Mouse (Mus musculus) stomach, embryonic 16.5 days (tissue): ENCODE measurements around the gene Zfp638. TPM values are rescaled to one million over a fixed set of nuclear protein-coding genes. Genes with fewer than 3 reads are reported as not detected.

Experiments
- ATAC-seq: fragments of 200-750 bp; cut with Nextera tagmentation; 2 replicates; pipeline ENCODE4 v1.8.0; 2017; ENCODE audit warnings: moderate number of reproducible peaks, moderate TSS enrichment; ENCODE audit not compliant: insufficient read depth, low FRiP score
- H3K27ac ChIP-seq: fragments of 300-500 bp; sonication (generic); 2 replicates; pipeline ENCODE4 v1.5.1; 2014; ENCODE audit warnings: low read length
- H3K27me3 ChIP-seq: fragments of 300-500 bp; sonication (generic); 2 replicates; pipeline ENCODE4 v1.6.1; 2014; ENCODE audit warnings: low read length, control low read depth, mixed read lengths; ENCODE audit not compliant: control insufficient read depth, insufficient read depth
- H3K36me3 ChIP-seq: fragments of 300-500 bp; sonication (generic); 2 replicates; pipeline ENCODE4 v1.6.1; 2014; ENCODE audit warnings: low read length; ENCODE audit not compliant: control insufficient read depth, insufficient read depth
- H3K4me1 ChIP-seq: fragments of 300-500 bp; sonication (generic); 2 replicates; pipeline ENCODE4 v1.6.1; 2014; ENCODE audit warnings: low read length, control low read depth, mixed read lengths; ENCODE audit not compliant: control insufficient read depth, insufficient read depth
- H3K4me2 ChIP-seq: fragments of 300-500 bp; sonication (generic); 2 replicates; pipeline ENCODE4 v1.6.1; 2014; ENCODE audit warnings: low read depth, low read length, mixed read lengths
- H3K4me3 ChIP-seq: fragments of 300-500 bp; sonication (generic); replicated peaks from 2 replicates; pipeline ENCODE4 v1.5.1; 2014; ENCODE audit warnings: mild to moderate bottlenecking, low read length
- H3K9ac ChIP-seq: fragments of 300-500 bp; sonication (generic); 2 replicates; pipeline ENCODE4 v1.6.1; 2014; ENCODE audit warnings: low read length
- H3K9me3 ChIP-seq: fragments of 300-500 bp; sonication (generic); replicated peaks from 2 replicates; pipeline ENCODE4 v1.6.1; 2016; ENCODE audit warnings: low read length, control low read depth; ENCODE audit not compliant: control insufficient read depth
- WGBS: fragments of 180-500 bp; shearing (Covaris S2); extraction: QIAGEN DNeasy Blood & Tissue Kit; methylation state at CpG from one replicate; pipeline ENCODE4 v1.1.7; 2014; 5-methylcytosine and 5-hydroxymethylcytosine counted together
- polyA plus RNA-seq: library from polyadenylated mRNA; unstranded; fragments of >200 nt; fragmentation: Nextera tagmentation; extraction: Ambion mirVana; gene quantifications from 2 replicates; pipeline ENCODE4 v1.2.1, GENCODE M21; 2015

Gene Zfp638
- polyA plus RNA-seq, 1 experiment from 2014 or later: 51.6 TPM

GRCm38 (mm10) chr6:83838046-83838445, 28.9 kb upstream of the Zfp638 start:
- Histone ChIP-seq H3K4me3 (no peak overlapping the region), H3K27me3 (no peaks in the 10 kb centered on the region), H3K9me3 (no peaks in the 10 kb centered on the region), H3K4me2 (no peak overlapping the region), H3K36me3 (no peaks in the 10 kb centered on the region), H3K27ac (no peak overlapping the region), H3K9ac (no peak overlapping the region), H3K4me1 (no peaks in the 10 kb centered on the region)
- no peak for ATAC-seq
- WGBS: 84% methylated on average over 2 of the region's 2 CpGs

- Histone ChIP-seq H3K36me3 (no peaks in the 10 kb centered on the region), H3K4me3 (no peak overlapping the region), H3K9ac (no peak overlapping the region), H3K4me1 (no peaks in the 10 kb centered on the region), H3K27me3 (no peaks in the 10 kb centered on the region), H3K4me2 (no peak overlapping the region), H3K27ac (no peak overlapping the region), H3K9me3 (no peaks in the 10 kb centered on the region)
- WGBS: 70% methylated on average over 6 of the region's 6 CpGs
- no peak for ATAC-seq
These were observed 26.8 kb upstream of the Zfp638 start for GRCm38 (mm10) chr6:83840086-83840485.

- 90% methylated on average over 10 of the region's 10 CpGs for WGBS
- Histone ChIP-seq H3K4me2 (no peak overlapping the region), H3K9ac (no peak overlapping the region), H3K27ac (no peak overlapping the region), H3K4me1 (no peaks in the 10 kb centered on the region), H3K4me3 (no peak overlapping the region), H3K27me3 (no peaks in the 10 kb centered on the region), H3K36me3 (no peaks in the 10 kb centered on the region), H3K9me3 (no peaks in the 10 kb centered on the region)
- no peak for ATAC-seq
These were observed 22.0 kb upstream of the Zfp638 start for GRCm38 (mm10) chr6:83844913-83845312.

GRCm38 (mm10) chr6:83846141-83846540, 20.8 kb upstream of the Zfp638 start:
- H3K4me3 ChIP-seq: no peak overlapping the region
- H3K27me3 ChIP-seq: no peaks in the 10 kb centered on the region
- ATAC-seq: no peak
- H3K9me3 ChIP-seq: no peaks in the 10 kb centered on the region
- H3K36me3 ChIP-seq: no peaks in the 10 kb centered on the region
- H3K9ac ChIP-seq: no peak overlapping the region
- 96% methylated on average over 2 of the region's 2 CpGs for WGBS
- H3K4me2 ChIP-seq: no peak overlapping the region
- H3K4me1 ChIP-seq: no peaks in the 10 kb centered on the region
- H3K27ac ChIP-seq: no peak overlapping the region

GRCm38 (mm10) chr6:83849446-83849845, 17.5 kb upstream of the Zfp638 start:
- H3K9me3 ChIP-seq: no peaks in the 10 kb centered on the region
- no peaks in the 10 kb centered on the region for H3K36me3 ChIP-seq
- H3K4me3 ChIP-seq: no peak overlapping the region
- 80% methylated on average over 2 of the region's 2 CpGs for WGBS
- no peak overlapping the region for H3K27ac ChIP-seq
- H3K27me3 ChIP-seq: no peaks in the 10 kb centered on the region
- no peaks in the 10 kb centered on the region for H3K4me1 ChIP-seq
- no peak overlapping the region for H3K4me2 ChIP-seq
- no peak overlapping the region for H3K9ac ChIP-seq
- ATAC-seq: no peak

GRCm38 (mm10) chr6:83857476-83857875, 9.4 kb upstream of the Zfp638 start:
- no peaks in the 10 kb centered on the region for H3K36me3 ChIP-seq
- no peaks in the 10 kb centered on the region for H3K4me1 ChIP-seq
- H3K9ac ChIP-seq: no peak overlapping the region
- H3K27me3 ChIP-seq: no peaks in the 10 kb centered on the region
- no peaks in the 10 kb centered on the region for H3K9me3 ChIP-seq
- WGBS: 80% methylated on average over 5 of the region's 5 CpGs
- H3K27ac ChIP-seq: no peak overlapping the region
- no peak for ATAC-seq
- no peak overlapping the region for H3K4me2 ChIP-seq
- no peak overlapping the region for H3K4me3 ChIP-seq

- Histone ChIP-seq H3K9me3 (no peaks in the 10 kb centered on the region), H3K9ac (no peak overlapping the region), H3K27me3 (no peaks in the 10 kb centered on the region), H3K4me2 (no peak overlapping the region), H3K4me1 (no peaks in the 10 kb centered on the region), H3K27ac (no peak overlapping the region), H3K4me3 (no peak overlapping the region), H3K36me3 (no peaks in the 10 kb centered on the region)
- WGBS: 81% methylated on average over 9 of the region's 9 CpGs
- no peak for ATAC-seq
These were observed 6.9 kb upstream of the Zfp638 start for GRCm38 (mm10) chr6:83860033-83860432.

GRCm38 (mm10) chr6:83863538-83863937, 3.4 kb upstream of the Zfp638 start:
- Histone ChIP-seq H3K4me1 (peaks cover 7% of the 10 kb centered on the region; the same call in 1 of the 2 replicates), H3K36me3 (no peaks in the 10 kb centered on the region), H3K9me3 (no peaks in the 10 kb centered on the region), H3K4me3 (no peak overlapping the region), H3K27me3 (no peaks in the 10 kb centered on the region), H3K9ac (no peak overlapping the region), H3K27ac (no peak overlapping the region), H3K4me2 (no peak overlapping the region)
- ATAC-seq: no peak
- 64% methylated on average over 4 of the region's 4 CpGs for WGBS

- peak overlapping the region; percentile 100 for H3K4me2 ChIP-seq
- no peaks in the 10 kb centered on the region for H3K36me3 ChIP-seq
- peaks cover 7% of the 10 kb centered on the region; the same call in 1 of the 2 replicates for H3K4me1 ChIP-seq
- no peaks in the 10 kb centered on the region for H3K9me3 ChIP-seq
- no peak overlapping the region for H3K27ac ChIP-seq
- H3K4me3 ChIP-seq: 0 out of 2 replicates have a peak overlapping the region, but pooled peaks have one; percentile 62
- H3K9ac ChIP-seq: no peak overlapping the region
- H3K27me3 ChIP-seq: no peaks in the 10 kb centered on the region
- 28% methylated on average over 4 of the region's 4 CpGs for WGBS
- ATAC-seq: no peak
These were observed 486 bp upstream of the Zfp638 start for GRCm38 (mm10) chr6:83866423-83866822.
